Mouse (Mus musculus): ENCODE data around the gene Xkr7.

Gene Xkr7

DNA sequence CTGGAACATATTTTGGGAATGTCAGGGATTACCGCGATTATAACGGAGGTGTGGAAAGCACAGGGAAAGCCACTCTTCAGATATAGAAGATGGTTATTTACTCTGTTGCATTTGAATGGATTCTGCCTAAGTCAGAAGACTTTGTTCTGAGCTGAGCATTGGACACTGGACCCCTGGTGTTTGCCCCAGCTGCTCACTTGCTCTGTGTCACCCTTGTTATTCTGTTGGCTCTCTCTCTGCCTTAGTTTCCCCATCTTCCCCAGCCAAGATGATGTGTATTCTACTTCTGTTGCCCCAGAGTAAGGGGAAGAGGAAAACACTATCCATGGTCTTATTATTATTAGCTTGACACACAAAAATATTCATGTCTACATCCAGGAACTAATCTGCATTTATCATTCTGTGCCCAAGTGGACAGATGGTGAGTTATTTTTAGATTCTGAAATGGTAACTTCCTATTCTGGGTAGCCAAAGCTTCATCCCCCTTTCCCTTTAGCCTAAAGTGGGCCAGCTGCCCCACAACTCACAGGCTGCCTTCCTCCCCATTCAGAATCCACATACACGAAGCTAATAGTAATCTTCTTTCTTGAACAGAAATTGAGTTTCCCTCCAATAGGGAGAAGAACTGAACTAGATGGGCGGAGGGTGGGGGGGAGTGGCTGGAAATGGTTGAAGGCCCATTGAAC lies 2.0 kb downstream of the Xkr7 start:
- DNase-seq, result no peak

GRCm38 (mm10) chr2:153036690-153037089 lies 5.0 kb downstream of the Xkr7 start:
- DNase-seq, result no peak

DNA sequence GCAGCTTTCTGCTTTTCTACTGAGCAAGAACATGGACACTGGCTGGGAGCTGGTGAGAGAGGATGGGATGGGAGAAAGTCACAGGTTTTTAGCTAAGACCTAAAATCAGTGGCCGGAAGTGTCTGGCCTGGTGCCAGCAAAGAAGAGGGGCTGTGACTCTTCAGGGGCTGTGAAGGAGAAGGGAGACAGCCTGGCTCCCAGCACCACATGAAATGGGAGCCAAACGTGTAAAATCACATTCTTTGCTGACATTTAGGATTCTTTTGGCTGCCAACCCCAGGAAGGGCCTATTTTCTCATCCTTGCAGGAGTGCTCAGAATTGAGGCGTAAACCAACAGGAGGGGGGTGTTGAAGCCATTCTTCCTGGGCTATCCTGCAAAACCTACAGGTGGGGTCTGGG lies 12.2 kb downstream of the Xkr7 start:
- DNase-seq, result no peak

- no peak for DNase-seq
These were observed 14.2 kb downstream of the Xkr7 start for GRCm38 (mm10) chr2:153045884-153046299.

DNA sequence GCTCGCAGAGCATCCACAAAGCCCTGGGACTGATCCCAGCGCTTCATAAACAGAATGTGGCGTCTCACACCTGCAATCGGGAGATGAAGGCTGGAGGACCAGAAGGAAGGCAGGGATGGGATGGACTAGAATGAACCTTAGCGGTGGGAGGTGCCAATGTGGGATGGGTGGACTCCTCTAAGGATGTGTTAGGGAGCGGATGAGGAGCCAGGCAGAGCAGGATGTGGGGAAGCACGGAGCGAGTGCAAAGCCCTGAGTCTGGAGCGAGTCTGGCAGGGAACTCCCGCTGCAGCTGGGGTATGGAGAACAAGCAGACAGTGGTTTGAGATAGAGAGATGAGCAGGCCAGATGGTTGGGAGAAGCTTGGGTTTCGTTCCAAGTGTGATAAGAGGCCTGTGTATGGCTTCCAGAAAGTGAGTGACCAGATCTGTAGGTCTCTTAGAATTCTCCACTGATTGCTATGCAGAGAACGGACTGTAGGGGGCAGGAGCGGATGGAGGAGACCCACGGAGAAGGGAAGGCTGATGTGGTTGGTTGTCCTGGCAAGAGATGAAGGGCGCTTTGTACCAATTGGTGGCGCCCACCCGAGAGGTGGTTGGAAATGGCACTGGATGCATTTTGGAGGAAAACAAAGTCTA lies 16.3 kb downstream of the Xkr7 start:
- peak; percentile 43 for DNase-seq

- no peak for DNase-seq
These were observed 17.8 kb downstream of the Xkr7 start for GRCm38 (mm10) chr2:153049288-153049996.

GRCm38 (mm10) chr2:153049997-153050358 lies 18.3 kb downstream of the Xkr7 start:
- DNase-seq, result no peak

- no peak for DNase-seq
These were observed 19.4 kb downstream of the Xkr7 start for GRCm38 (mm10) chr2:153051095-153051494.

DNA sequence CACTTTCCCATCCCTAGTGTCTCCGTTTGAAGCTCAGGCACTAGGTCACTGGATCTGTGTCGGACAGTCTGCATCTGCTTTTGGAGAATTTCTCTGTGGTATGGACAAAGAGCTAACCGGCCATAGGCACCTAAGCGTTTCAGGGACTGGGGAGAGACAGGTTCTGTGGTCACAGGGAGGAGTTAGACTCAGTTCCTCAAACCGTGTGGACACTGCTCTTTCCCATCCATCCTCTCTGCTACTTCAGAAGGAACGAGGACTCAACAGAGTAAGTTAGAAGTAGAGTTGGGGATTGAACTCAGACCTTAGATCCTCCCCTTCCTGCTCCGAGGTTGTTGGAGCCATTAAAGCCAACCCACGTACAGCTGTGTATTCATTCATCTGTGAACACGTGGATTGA lies 19.9 kb downstream of the Xkr7 start:
- no peak for DNase-seq

- DNase-seq, result no peak
These were observed 21.2 kb downstream of the Xkr7 start for GRCm38 (mm10) chr2:153052700-153053351.

DNA sequence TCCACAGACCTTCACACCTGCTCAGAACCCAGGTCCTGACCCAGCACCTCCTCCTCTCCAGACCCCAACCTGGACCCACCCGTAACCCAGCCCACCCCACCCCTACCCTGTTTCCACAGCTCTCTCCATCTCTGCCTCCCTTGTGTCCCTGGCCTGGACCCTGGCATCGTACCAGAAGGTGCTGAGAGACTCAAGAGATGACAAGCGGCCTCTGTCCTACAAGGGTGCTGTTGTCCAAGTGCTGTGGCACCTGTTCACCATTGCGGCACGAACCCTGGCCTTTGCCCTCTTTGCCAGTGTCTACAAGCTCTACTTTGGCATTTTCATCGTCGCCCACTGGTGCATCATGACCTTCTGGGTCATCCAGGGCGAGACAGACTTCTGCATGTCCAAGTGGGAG lies 22.2 kb downstream of the Xkr7 start:
- DNase-seq, result no peak

GRCm38 (mm10) chr2:153055270-153055920 lies 23.7 kb downstream of the Xkr7 start:
- no peak for DNase-seq

- DNase-seq, result no peak
These were observed 26.7 kb downstream of the Xkr7 start for GRCm38 (mm10) chr2:153058365-153058764.

GRCm38 (mm10) chr2:153060216-153060615 lies 28.6 kb downstream of the Xkr7 start:
- no peak for DNase-seq

DNA sequence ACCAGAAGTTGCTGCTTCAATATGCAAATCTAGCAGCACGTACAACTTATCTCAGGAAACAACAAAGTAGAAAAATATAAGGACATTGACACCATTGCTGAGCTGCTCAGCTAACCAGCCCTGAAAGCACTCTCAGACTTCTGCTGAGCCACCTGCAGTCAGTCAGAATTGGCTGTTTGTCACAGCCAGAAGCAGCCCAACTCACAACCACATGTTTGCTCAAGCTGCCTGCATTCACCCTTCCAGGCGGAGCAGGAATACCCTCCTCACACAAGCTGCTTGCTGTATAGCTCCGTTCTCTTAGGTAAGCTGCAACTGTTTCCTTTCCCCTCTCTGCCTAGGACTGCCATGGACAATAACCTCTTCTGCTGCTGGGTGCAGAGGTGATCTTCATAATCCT lies 31.7 kb downstream of the Xkr7 start:
- DNase-seq, result no peak

GRCm38 (mm10) chr2:153064190-153064970 lies 32.7 kb downstream of the Xkr7 start:
- no peak for DNase-seq

GRCm38 (mm10) chr2:153065747-153066508 lies 34.3 kb downstream of the Xkr7 start, which contains the start of gene Ccm2l:
TSS of gene Ccm2l (plus strand) at chr2:153065955.
- DNase-seq, result peak; percentile 61

- no peak for DNase-seq
These were observed 35.3 kb downstream of the Xkr7 start for GRCm38 (mm10) chr2:153066991-153067390.

GRCm38 (mm10) chr2:153070762-153071490 lies 39.3 kb downstream of the Xkr7 start:
- DNase-seq, result peak; percentile 35

- no peak for DNase-seq
These were observed 40.0 kb downstream of the Xkr7 start for GRCm38 (mm10) chr2:153071491-153072184.

Measured in kidney, adult 9 months (tissue).